Mouse (Mus musculus): Measurements from ENCODE around the gene Cdca4. TPM values are rescaled to one million over a fixed set of nuclear protein-coding genes. Genes with fewer than 3 reads are reported as not detected.

Gene Cdca4
- polyA plus RNA-seq, 1 experiment from 2014 or later: 48.9 TPM

GRCm38 (mm10) chr12:112871272-112871671, 42.0 kb upstream of the Cdca4 start:
- Histone ChIP-seq H3K9me3 (replicated peaks; ENCODE audit: control insufficient read depth, low read length) (no peaks in the 10 kb centered on the region), H3K4me2 (ENCODE audit: low read depth, low read length) (no peak overlapping the region), H3K4me1 (ENCODE audit: control insufficient read depth, low read depth, low read length) (peaks cover 4% of the 10 kb centered on the region), H3K4me3 (ENCODE audit: low read depth, low read length) (no peak overlapping the region), H3K27ac (ENCODE audit: low read length) (no peak overlapping the region), H3K9ac (ENCODE audit: low read depth, low read length) (no peak overlapping the region), H3K36me3 (ENCODE audit: control insufficient read depth, insufficient read depth) (no peaks in the 10 kb centered on the region), H3K27me3 (ENCODE audit: control insufficient read depth, insufficient read depth, low read depth, low read length) (peaks cover 31% of the 10 kb centered on the region)
- no peak for ATAC-seq (ENCODE audit: low read depth)
- WGBS (ENCODE audit: insufficient replicate concordance): 63% methylated on average over 2 of the region's 2 CpGs

GRCm38 (mm10) chr12:112870775-112871174, 41.6 kb upstream of the Cdca4 start:
- peaks cover 26% of the 10 kb centered on the region for H3K27me3 ChIP-seq (ENCODE audit: control insufficient read depth, insufficient read depth, low read depth, low read length)

GRCm38 (mm10) chr12:112869783-112870204, 40.6 kb upstream of the Cdca4 start:
- Histone ChIP-seq H3K9ac (ENCODE audit: low read depth, low read length) (no peak overlapping the region), H3K27ac (ENCODE audit: low read length) (no peak overlapping the region), H3K4me3 (ENCODE audit: low read depth, low read length) (no peak overlapping the region), H3K4me1 (ENCODE audit: control insufficient read depth, low read depth, low read length) (no peaks in the 10 kb centered on the region; the same call in 1 of the 2 replicates), H3K36me3 (ENCODE audit: control insufficient read depth, insufficient read depth) (no peaks in the 10 kb centered on the region), H3K4me2 (ENCODE audit: low read depth, low read length) (no peak overlapping the region), H3K9me3 (replicated peaks; ENCODE audit: control insufficient read depth, low read length) (no peaks in the 10 kb centered on the region), H3K27me3 (ENCODE audit: control insufficient read depth, insufficient read depth, low read depth, low read length) (peaks cover 16% of the 10 kb centered on the region)
- WGBS (ENCODE audit: insufficient replicate concordance): 5% methylated on average over 16 of the region's 16 CpGs
- ATAC-seq (ENCODE audit: low read depth): no peak

More at GRCm38 (mm10) chr12:112870775-112871174, 41.6 kb upstream of the Cdca4 start:
- H3K27ac ChIP-seq (ENCODE audit: low read length): no peak overlapping the region
- H3K36me3 ChIP-seq (ENCODE audit: control insufficient read depth, insufficient read depth): no peaks in the 10 kb centered on the region
- H3K9me3 ChIP-seq (replicated peaks; ENCODE audit: control insufficient read depth, low read length): no peaks in the 10 kb centered on the region
- no peak for ATAC-seq (ENCODE audit: low read depth)
- WGBS (ENCODE audit: insufficient replicate concordance): 26% methylated on average over 13 of the region's 13 CpGs
- no peaks in the 10 kb centered on the region; the same call in 1 of the 2 replicates for H3K4me1 ChIP-seq (ENCODE audit: control insufficient read depth, low read depth, low read length)
- no peak overlapping the region for H3K9ac ChIP-seq (ENCODE audit: low read depth, low read length)
- H3K4me2 ChIP-seq (ENCODE audit: low read depth, low read length): no peak overlapping the region
- no peak overlapping the region for H3K4me3 ChIP-seq (ENCODE audit: low read depth, low read length)

- WGBS (ENCODE audit: insufficient replicate concordance): 47% methylated on average over 13 of the region's 13 CpGs
- no peaks in the 10 kb centered on the region for H3K36me3 ChIP-seq (ENCODE audit: control insufficient read depth, insufficient read depth)
- H3K4me3 ChIP-seq (ENCODE audit: low read depth, low read length): no peak within 1 kb of the TSS
- H3K9me3 ChIP-seq (replicated peaks; ENCODE audit: control insufficient read depth, low read length): no peaks in the 10 kb centered on the region
- no peak within 1 kb of the TSS for H3K9ac ChIP-seq (ENCODE audit: low read depth, low read length)
- H3K4me2 ChIP-seq (ENCODE audit: low read depth, low read length): no peak within 1 kb of the TSS
- H3K4me1 ChIP-seq (ENCODE audit: control insufficient read depth, low read depth, low read length): no peaks in the 10 kb centered on the region
- H3K27ac ChIP-seq (ENCODE audit: low read length): no peak within 1 kb of the TSS
- no peak for ATAC-seq (ENCODE audit: low read depth)
- peaks cover 4% of the 10 kb centered on the region; the same call in 1 of the 2 replicates for H3K27me3 ChIP-seq (ENCODE audit: control insufficient read depth, insufficient read depth, low read depth, low read length)
These were observed 39.2 kb upstream of the Cdca4 start, which contains the start of gene Gpr132 for GRCm38 (mm10) chr12:112868178-112869087. Gpr132 (minus strand) TSS chr12:112868228.

- 39% methylated on average over 7 of the region's 7 CpGs for WGBS (ENCODE audit: insufficient replicate concordance)
- Histone ChIP-seq H3K27me3 (ENCODE audit: control insufficient read depth, insufficient read depth, low read depth, low read length) (peaks cover 4% of the 10 kb centered on the region; the same call in 1 of the 2 replicates), H3K4me3 (ENCODE audit: low read depth, low read length) (no peak overlapping the region), H3K36me3 (ENCODE audit: control insufficient read depth, insufficient read depth) (no peaks in the 10 kb centered on the region), H3K4me2 (ENCODE audit: low read depth, low read length) (no peak overlapping the region), H3K9me3 (replicated peaks; ENCODE audit: control insufficient read depth, low read length) (no peaks in the 10 kb centered on the region), H3K4me1 (ENCODE audit: control insufficient read depth, low read depth, low read length) (no peaks in the 10 kb centered on the region), H3K27ac (ENCODE audit: low read length) (no peak overlapping the region), H3K9ac (ENCODE audit: low read depth, low read length) (no peak overlapping the region)
- ATAC-seq (ENCODE audit: low read depth): no peak
These were observed 38.0 kb upstream of the Cdca4 start for GRCm38 (mm10) chr12:112867106-112867674.

- no peak overlapping the region for H3K27ac ChIP-seq (ENCODE audit: low read length)
These were observed 37.4 kb upstream of the Cdca4 start for GRCm38 (mm10) chr12:112866467-112867080.

GRCm38 (mm10) chr12:112864804-112865203, 35.6 kb upstream of the Cdca4 start:
- ATAC-seq (ENCODE audit: low read depth): no peak
- WGBS (ENCODE audit: insufficient replicate concordance): 33% methylated on average over 7 of the region's 7 CpGs
- no peak overlapping the region for H3K9ac ChIP-seq (ENCODE audit: low read depth, low read length)
- no peaks in the 10 kb centered on the region for H3K27me3 ChIP-seq (ENCODE audit: control insufficient read depth, insufficient read depth, low read depth, low read length)
- no peak overlapping the region for H3K27ac ChIP-seq (ENCODE audit: low read length)
- H3K36me3 ChIP-seq (ENCODE audit: control insufficient read depth, insufficient read depth): no peaks in the 10 kb centered on the region
- no peaks in the 10 kb centered on the region; the same call in 1 of the 2 replicates for H3K4me1 ChIP-seq (ENCODE audit: control insufficient read depth, low read depth, low read length)
- H3K4me3 ChIP-seq (ENCODE audit: low read depth, low read length): no peak overlapping the region
- no peaks in the 10 kb centered on the region for H3K9me3 ChIP-seq (replicated peaks; ENCODE audit: control insufficient read depth, low read length)
- H3K4me2 ChIP-seq (ENCODE audit: low read depth, low read length): no peak overlapping the region

More at GRCm38 (mm10) chr12:112866467-112867080, 37.4 kb upstream of the Cdca4 start:
- Histone ChIP-seq H3K27me3 (ENCODE audit: control insufficient read depth, insufficient read depth, low read depth, low read length) (peaks cover 4% of the 10 kb centered on the region; the same call in 1 of the 2 replicates), H3K4me1 (ENCODE audit: control insufficient read depth, low read depth, low read length) (no peaks in the 10 kb centered on the region), H3K9me3 (replicated peaks; ENCODE audit: control insufficient read depth, low read length) (no peaks in the 10 kb centered on the region), H3K36me3 (ENCODE audit: control insufficient read depth, insufficient read depth) (no peaks in the 10 kb centered on the region), H3K4me3 (ENCODE audit: low read depth, low read length) (no peak overlapping the region), H3K9ac (ENCODE audit: low read depth, low read length) (no peak overlapping the region), H3K4me2 (ENCODE audit: low read depth, low read length) (no peak overlapping the region)
- WGBS (ENCODE audit: insufficient replicate concordance): 74% methylated on average over 8 of the region's 8 CpGs
- no peak for ATAC-seq (ENCODE audit: low read depth)

GRCm38 (mm10) chr12:112861911-112862321, 32.7 kb upstream of the Cdca4 start:
- no peaks in the 10 kb centered on the region for H3K36me3 ChIP-seq (ENCODE audit: control insufficient read depth, insufficient read depth)
- no peaks in the 10 kb centered on the region for H3K27me3 ChIP-seq (ENCODE audit: control insufficient read depth, insufficient read depth, low read depth, low read length)
- H3K9me3 ChIP-seq (replicated peaks; ENCODE audit: control insufficient read depth, low read length): no peaks in the 10 kb centered on the region
- no peak overlapping the region for H3K4me2 ChIP-seq (ENCODE audit: low read depth, low read length)
- no peaks in the 10 kb centered on the region; the same call in 1 of the 2 replicates for H3K4me1 ChIP-seq (ENCODE audit: control insufficient read depth, low read depth, low read length)
- no peak overlapping the region for H3K27ac ChIP-seq (ENCODE audit: low read length)
- no peak for ATAC-seq (ENCODE audit: low read depth)
- no peak overlapping the region for H3K9ac ChIP-seq (ENCODE audit: low read depth, low read length)
- WGBS (ENCODE audit: insufficient replicate concordance): 56% methylated on average over 9 of the region's 9 CpGs
- no peak overlapping the region for H3K4me3 ChIP-seq (ENCODE audit: low read depth, low read length)
